Mouse (Mus musculus) limb, embryonic 10.5 days (tissue): ENCODE measurements around the gene Rb1. TPM values are rescaled to one million over a fixed set of nuclear protein-coding genes. Genes with fewer than 3 reads are reported as not detected.

Source experiments
- DNase-seq: peaks from one replicate; pipeline ENCODE4 v3.0.0-alpha.2; 2017; ENCODE audit warnings: low spot score
- H3K27ac ChIP-seq: fragments of 300-500 bp; sonication (generic); 2 replicates; pipeline ENCODE4 v1.5.1; 2016; ENCODE audit warnings: mild to moderate bottlenecking
- H3K27me3 ChIP-seq: fragments of 300-500 bp; sonication (generic); 2 replicates; pipeline ENCODE4 v1.6.1; 2016; ENCODE audit warnings: low read depth, mild to moderate bottlenecking; ENCODE audit not compliant: poor library complexity, severe bottlenecking
- H3K36me3 ChIP-seq: fragments of 300-500 bp; sonication (generic); 2 replicates; pipeline ENCODE4 v1.6.1; 2016; ENCODE audit warnings: mild to moderate bottlenecking, moderate library complexity
- H3K4me1 ChIP-seq: fragments of 300-500 bp; sonication (generic); 2 replicates; pipeline ENCODE4 v1.6.1; 2016
- H3K4me3 ChIP-seq: fragments of 300-500 bp; sonication (generic); 2 replicates; pipeline ENCODE4 v1.5.1; 2016; ENCODE audit warnings: mild to moderate bottlenecking, moderate library complexity
- H3K9me3 ChIP-seq: fragments of 300-500 bp; sonication (generic); replicated peaks from 2 replicates; pipeline ENCODE4 v1.6.1; 2016; ENCODE audit warnings: mild to moderate bottlenecking
- WGBS: fragments of 180-500 bp; shearing (Covaris S2); methylation state at CpG from one replicate; pipeline ENCODE4 v1.1.7; 2016; 5-methylcytosine and 5-hydroxymethylcytosine counted together
- polyA plus RNA-seq: library from polyadenylated mRNA; unstranded; fragments of >200 nt; fragmentation: Nextera tagmentation; extraction: Ambion mirVana; gene quantifications from 2 replicates; pipeline ENCODE4 v1.2.1, GENCODE M21; 2016

Rb1 gene
- polyA plus RNA-seq, 1 experiment from 2014 or later = 24.8 TPM

DNA sequence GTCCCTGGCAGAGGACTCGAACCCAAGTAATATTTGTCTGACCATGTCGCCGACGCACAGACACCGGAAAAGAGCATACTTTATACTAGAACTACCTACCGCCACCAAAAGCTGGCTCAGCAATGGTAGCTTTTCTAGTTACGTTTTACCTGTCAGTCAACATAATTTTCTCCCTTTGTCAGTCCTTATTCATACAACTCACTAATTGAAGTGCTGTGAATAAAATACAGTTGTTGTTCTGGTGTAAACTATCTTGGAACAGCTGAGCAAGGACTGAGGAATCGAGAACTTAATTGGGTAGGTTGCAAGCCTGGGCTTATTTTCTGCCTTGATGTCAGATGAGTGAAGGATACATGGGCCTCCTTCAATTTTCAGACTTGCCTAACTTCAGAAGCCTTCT is 889 bp upstream of the Rb1 start:
- WGBS = 10% methylated on average over 8 of the region's 8 CpGs
- DNase-seq = no peak
- no peaks in the 10 kb centered on the region for H3K36me3 ChIP-seq
- H3K27ac ChIP-seq = peak overlapping the region; percentile 90
- H3K4me3 ChIP-seq = peak overlapping the region; percentile 90
- no peaks in the 10 kb centered on the region for H3K27me3 ChIP-seq
- H3K4me1 ChIP-seq = peaks cover 13% of the 10 kb centered on the region
- H3K9me3 ChIP-seq = no peaks in the 10 kb centered on the region

GRCm38 (mm10) chr14:73324634-73325455 is 777 bp downstream of the Rb1 start:
- Histone ChIP-seq H3K9me3 (no peaks in the 10 kb centered on the region), H3K27ac (peak overlapping the region; percentile 90), H3K4me3 (peak overlapping the region; percentile 90), H3K4me1 (peaks cover 13% of the 10 kb centered on the region), H3K36me3 (no peaks in the 10 kb centered on the region), H3K27me3 (no peaks in the 10 kb centered on the region)
- DNase-seq = peak; percentile 70
- under 1% methylated on average over 55 of the region's 55 CpGs for WGBS

GRCm38 (mm10) chr14:73323965-73324364 is 1.7 kb downstream of the Rb1 start:
- Histone ChIP-seq H3K9me3 (no peaks in the 10 kb centered on the region), H3K27me3 (no peaks in the 10 kb centered on the region), H3K4me1 (peaks cover 13% of the 10 kb centered on the region), H3K27ac (no peak overlapping the region), H3K4me3 (peak overlapping the region; percentile 90; the same call in 1 of the 2 replicates), H3K36me3 (no peaks in the 10 kb centered on the region)
- no peak for DNase-seq
- WGBS = 72% methylated on average over 2 of the region's 2 CpGs

DNA sequence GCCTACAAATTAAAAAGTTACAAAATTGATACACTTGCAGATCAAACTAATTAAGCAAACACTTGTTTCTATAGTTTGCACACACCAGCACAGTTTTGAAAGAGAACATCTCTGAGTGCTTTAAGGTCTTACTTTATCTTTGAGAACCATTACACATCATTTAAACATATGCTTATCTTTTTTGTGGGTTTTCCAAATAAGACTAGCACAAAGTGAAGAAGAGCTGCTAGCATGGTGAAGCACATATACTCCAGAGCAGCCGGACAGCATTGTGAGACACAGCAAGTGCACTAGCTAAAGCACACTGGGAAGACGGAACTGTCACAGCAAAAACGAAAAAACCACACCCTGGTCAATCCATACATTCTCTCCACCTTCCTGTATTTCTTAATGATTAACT is 3.5 kb downstream of the Rb1 start:
- 88% methylated on average over 3 of the region's 3 CpGs for WGBS
- no peak overlapping the region for H3K27ac ChIP-seq

DNA sequence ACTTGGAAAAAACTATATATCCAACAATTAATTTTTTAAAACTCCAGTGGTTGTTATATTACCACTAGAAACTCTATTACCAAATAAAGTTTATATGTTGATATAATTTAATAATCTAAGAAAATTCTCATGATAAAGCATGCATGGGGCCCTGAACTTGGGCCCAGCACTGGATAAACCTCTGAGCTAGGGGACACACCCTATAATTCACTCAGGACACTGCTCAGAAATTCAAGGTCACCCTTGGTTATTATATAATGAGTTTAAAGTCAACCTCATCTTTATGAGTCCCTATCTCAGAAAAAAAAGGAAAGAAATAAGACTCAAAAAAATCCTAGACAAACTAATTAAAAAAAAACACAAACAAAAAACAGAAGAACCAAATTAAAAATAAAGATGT is 8.7 kb downstream of the Rb1 start:
- H3K4me1 ChIP-seq = 0 out of 2 replicates have a peak, but pooled peaks cover 2% of the 10 kb centered on the region
- no peaks in the 10 kb centered on the region for H3K9me3 ChIP-seq
- no peak overlapping the region for H3K4me3 ChIP-seq
- no peak overlapping the region for H3K27ac ChIP-seq
- H3K27me3 ChIP-seq = no peaks in the 10 kb centered on the region
- DNase-seq = no peak
- H3K36me3 ChIP-seq = no peaks in the 10 kb centered on the region

More for the DNA sequence above, 3.5 kb downstream of the Rb1 start:
- DNase-seq = no peak
- H3K9me3 ChIP-seq = no peaks in the 10 kb centered on the region
- H3K27me3 ChIP-seq = no peaks in the 10 kb centered on the region
- H3K36me3 ChIP-seq = no peaks in the 10 kb centered on the region
- peaks cover 13% of the 10 kb centered on the region for H3K4me1 ChIP-seq
- H3K4me3 ChIP-seq = no peak overlapping the region

DNA sequence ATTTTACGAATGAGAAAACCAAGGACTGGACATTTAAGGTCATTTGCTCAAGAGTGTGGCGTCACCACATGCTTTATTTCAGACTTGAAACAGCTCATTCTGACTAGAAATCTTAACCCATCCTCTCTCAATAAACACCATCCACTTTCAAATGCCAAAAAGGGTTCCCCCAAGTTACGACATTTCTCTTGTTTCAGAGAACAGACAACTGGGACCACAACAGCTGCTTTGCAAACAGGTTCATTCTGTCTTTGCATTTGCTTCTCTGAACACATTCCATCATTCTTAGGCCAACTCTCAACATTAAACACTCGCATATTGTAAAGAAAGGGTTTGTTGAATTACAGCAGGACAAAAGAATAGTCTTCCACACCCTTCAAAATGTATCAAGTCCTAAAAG is 11.8 kb downstream of the Rb1 start:
- Histone ChIP-seq H3K36me3 (no peaks in the 10 kb centered on the region), H3K27ac (no peak overlapping the region), H3K9me3 (no peaks in the 10 kb centered on the region), H3K4me3 (no peak overlapping the region), H3K4me1 (0 out of 2 replicates have a peak, but pooled peaks cover 2% of the 10 kb centered on the region), H3K27me3 (no peaks in the 10 kb centered on the region)
- DNase-seq = no peak
- 91% methylated on average over 4 of the region's 4 CpGs for WGBS

DNA sequence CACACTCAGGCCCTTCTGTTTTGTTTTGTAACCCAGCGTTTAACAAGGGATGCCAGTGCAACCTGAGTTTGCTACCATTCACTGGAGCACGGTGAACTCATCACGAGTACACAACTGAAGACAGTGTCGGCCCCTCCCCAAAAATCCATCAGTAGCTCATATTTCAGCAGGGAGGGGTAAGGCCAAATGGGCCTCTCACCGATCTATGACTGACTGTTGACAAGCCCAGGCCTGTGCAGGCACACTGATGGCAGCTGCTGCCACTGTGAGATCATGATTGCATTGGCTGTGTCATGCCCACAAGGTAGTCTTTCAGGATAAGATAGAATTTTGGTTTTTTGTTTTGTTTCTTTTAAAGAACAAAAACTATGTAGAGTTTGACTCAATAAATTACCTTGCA is 12.2 kb downstream of the Rb1 start:
- WGBS = 58% methylated on average over 5 of the region's 5 CpGs
- DNase-seq = no peak
- Histone ChIP-seq H3K36me3 (no peaks in the 10 kb centered on the region), H3K4me1 (0 out of 2 replicates have a peak, but pooled peaks cover 2% of the 10 kb centered on the region), H3K27ac (no peak overlapping the region), H3K9me3 (no peaks in the 10 kb centered on the region), H3K27me3 (no peaks in the 10 kb centered on the region), H3K4me3 (no peak overlapping the region)

GRCm38 (mm10) chr14:73312909-73313308 is 12.7 kb downstream of the Rb1 start:
- Histone ChIP-seq H3K4me3 (no peak overlapping the region), H3K27me3 (no peaks in the 10 kb centered on the region), H3K36me3 (no peaks in the 10 kb centered on the region), H3K9me3 (no peaks in the 10 kb centered on the region), H3K27ac (no peak overlapping the region), H3K4me1 (0 out of 2 replicates have a peak, but pooled peaks cover 2% of the 10 kb centered on the region)
- WGBS = 89% methylated on average over 5 of the region's 5 CpGs
- DNase-seq = no peak

DNA sequence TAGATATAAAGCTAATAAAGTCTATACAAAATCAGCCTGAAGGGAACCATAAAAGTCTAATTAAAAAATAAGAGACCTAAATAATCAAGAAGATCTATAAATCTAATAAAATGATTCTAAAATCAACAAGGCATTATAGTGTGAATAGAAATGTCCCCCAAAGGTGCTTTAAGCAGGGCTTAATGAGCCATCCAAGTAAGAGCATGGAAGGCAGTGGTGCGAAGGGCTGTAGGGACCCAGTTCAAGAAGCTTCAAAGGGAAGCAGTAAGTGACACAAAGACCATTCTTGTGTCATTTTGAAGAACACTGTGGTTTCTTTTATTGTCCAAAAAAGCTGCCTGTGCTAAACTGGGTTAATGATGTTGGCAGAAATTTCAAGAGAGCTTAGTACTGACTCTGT is 18.1 kb downstream of the Rb1 start:
- Histone ChIP-seq H3K27me3 (no peaks in the 10 kb centered on the region), H3K9me3 (no peaks in the 10 kb centered on the region), H3K4me1 (no peaks in the 10 kb centered on the region), H3K27ac (no peak overlapping the region), H3K4me3 (no peak overlapping the region), H3K36me3 (no peaks in the 10 kb centered on the region)
- 92% methylated on average over 1 of the region's 1 CpGs for WGBS
- no peak for DNase-seq

DNA sequence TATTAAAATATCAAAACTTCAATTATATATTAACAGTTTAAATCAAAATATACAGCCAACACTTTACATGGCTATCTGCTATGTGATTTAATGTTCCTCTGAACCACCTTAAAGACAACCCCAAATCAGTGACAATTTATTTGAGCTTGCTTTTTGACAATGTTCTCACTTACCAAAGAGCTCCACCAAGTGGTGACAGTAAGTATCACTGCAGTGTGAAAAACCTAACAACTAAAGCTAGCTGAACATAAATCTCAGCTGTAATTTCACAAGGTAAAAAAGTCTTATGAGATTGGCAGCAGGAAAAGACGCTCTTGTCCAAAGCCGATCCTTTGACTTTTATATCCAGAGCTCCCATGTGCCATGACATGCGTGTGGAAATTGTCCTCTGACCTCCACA is 22.4 kb downstream of the Rb1 start:
- no peaks in the 10 kb centered on the region for H3K27me3 ChIP-seq
- no peak overlapping the region for H3K27ac ChIP-seq
- no peaks in the 10 kb centered on the region for H3K4me1 ChIP-seq
- no peaks in the 10 kb centered on the region for H3K9me3 ChIP-seq
- 38% methylated on average over 3 of the region's 3 CpGs for WGBS
- DNase-seq = no peak
- H3K36me3 ChIP-seq = no peaks in the 10 kb centered on the region
- no peak overlapping the region for H3K4me3 ChIP-seq

- Histone ChIP-seq H3K27me3 (no peaks in the 10 kb centered on the region), H3K27ac (no peak overlapping the region), H3K36me3 (peaks cover 2% of the 10 kb centered on the region; the same call in 1 of the 2 replicates), H3K4me3 (no peak overlapping the region), H3K9me3 (no peaks in the 10 kb centered on the region), H3K4me1 (no peaks in the 10 kb centered on the region)
- 70% methylated on average over 4 of the region's 4 CpGs for WGBS
- no peak for DNase-seq
These were observed 23.8 kb downstream of the Rb1 start for GRCm38 (mm10) chr14:73301856-73302255.

GRCm38 (mm10) chr14:73295512-73295911 is 30.1 kb downstream of the Rb1 start:
- 80% methylated on average over 2 of the region's 2 CpGs for WGBS

GRCm38 (mm10) chr14:73293616-73294015 is 32.0 kb downstream of the Rb1 start:
- Histone ChIP-seq H3K4me1 (no peaks in the 10 kb centered on the region), H3K9me3 (no peaks in the 10 kb centered on the region), H3K4me3 (no peak overlapping the region), H3K27ac (no peak overlapping the region), H3K36me3 (peaks cover 2% of the 10 kb centered on the region; the same call in 1 of the 2 replicates), H3K27me3 (no peaks in the 10 kb centered on the region)
- 93% methylated on average over 2 of the region's 2 CpGs for WGBS
- DNase-seq = no peak

More at GRCm38 (mm10) chr14:73295512-73295911, 30.1 kb downstream of the Rb1 start:
- H3K4me1 ChIP-seq = no peaks in the 10 kb centered on the region
- H3K9me3 ChIP-seq = no peaks in the 10 kb centered on the region
- H3K4me3 ChIP-seq = no peak overlapping the region
- DNase-seq = no peak
- no peaks in the 10 kb centered on the region for H3K27me3 ChIP-seq
- peaks cover 2% of the 10 kb centered on the region; the same call in 1 of the 2 replicates for H3K36me3 ChIP-seq
- H3K27ac ChIP-seq = no peak overlapping the region
